Mouse (Mus musculus): Measurements from ENCODE around the gene 1700113H08Rik. TPM values are rescaled to one million over a fixed set of nuclear protein-coding genes. Genes with fewer than 3 reads are reported as not detected.

The 1700113H08Rik gene
- total RNA-seq, 1 experiment, result not detected

DNA sequence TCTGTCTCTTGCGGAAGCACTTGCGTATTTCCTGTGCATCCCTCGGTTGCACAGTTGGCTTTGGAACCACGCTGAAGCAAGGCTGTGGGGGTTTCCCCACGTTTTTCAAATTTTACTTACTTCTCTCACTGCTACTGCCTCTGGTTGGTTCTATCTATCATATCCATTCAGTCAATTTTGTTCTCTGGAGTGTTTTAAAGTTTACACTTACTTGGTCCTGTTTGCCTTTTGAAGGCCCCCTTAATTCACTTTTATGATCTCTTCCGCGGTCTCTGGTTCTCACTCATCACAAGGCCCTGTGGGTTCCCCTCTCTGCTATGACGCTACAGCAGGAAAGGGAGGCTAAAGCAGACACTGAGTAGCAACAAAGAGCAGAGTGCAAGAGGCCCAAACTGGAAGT lies 45.4 kb downstream of the 1700113H08Rik start:
- in situ Hi-C loops (cut with MboI; ENCODE audit: low sequenced_read_pairs in 2 of 2, unreplicated experiment in 2 of 2), result no loop called here
- Histone ChIP-seq H3K27ac (ENCODE audit: insufficient read depth, low read depth, low read length, poor library complexity, severe bottlenecking) (no peak overlapping the region), H3K4me3 (ENCODE audit: insufficient read depth in 1 of 2, low read depth in 1 of 2, low read length in 2 of 2, poor library complexity in 1 of 2, severe bottlenecking in 1 of 2) (no peak overlapping the region), H3K9ac (ENCODE audit: insufficient read depth, low read depth, low read length, poor library complexity, severe bottlenecking) (no peak overlapping the region), H3K4me1 (ENCODE audit: control insufficient read depth in 2 of 2, insufficient read depth in 2 of 2, low read length in 2 of 2, poor library complexity in 1 of 2) (no peaks in the 10 kb centered on the region), H3K9me3 (ENCODE audit: control insufficient read depth, insufficient read depth, low read depth, low read length) (no peaks in the 10 kb centered on the region), H3K36me3 (ENCODE audit: control insufficient read depth, insufficient read depth, low read length, poor library complexity, severe bottlenecking) (no peaks in the 10 kb centered on the region)
- no peak for DNase-seq (ENCODE audit: low read depth, low spot score)
- no peak for TF ChIP-seq ZC3H11A (IDR thresholded peaks at IDR 0.05; ENCODE audit: borderline replicate concordance, low read depth, low read length)
- TF ChIP-seq ZNF384 (IDR thresholded peaks at IDR 0.05; ENCODE audit: low read depth, low read length), result no peak
- TF ChIP-seq MAFK (IDR thresholded peaks at IDR 0.05; ENCODE audit: insufficient read depth, low read depth, low read length), result no peak
- no peak for TF ChIP-seq CHD2 (IDR thresholded peaks at IDR 0.05; ENCODE audit: low read depth, low read length)
- no peak for TF ChIP-seq HCFC1 (IDR thresholded peaks at IDR 0.05; ENCODE audit: borderline replicate concordance, insufficient read depth, low read length)

DNA sequence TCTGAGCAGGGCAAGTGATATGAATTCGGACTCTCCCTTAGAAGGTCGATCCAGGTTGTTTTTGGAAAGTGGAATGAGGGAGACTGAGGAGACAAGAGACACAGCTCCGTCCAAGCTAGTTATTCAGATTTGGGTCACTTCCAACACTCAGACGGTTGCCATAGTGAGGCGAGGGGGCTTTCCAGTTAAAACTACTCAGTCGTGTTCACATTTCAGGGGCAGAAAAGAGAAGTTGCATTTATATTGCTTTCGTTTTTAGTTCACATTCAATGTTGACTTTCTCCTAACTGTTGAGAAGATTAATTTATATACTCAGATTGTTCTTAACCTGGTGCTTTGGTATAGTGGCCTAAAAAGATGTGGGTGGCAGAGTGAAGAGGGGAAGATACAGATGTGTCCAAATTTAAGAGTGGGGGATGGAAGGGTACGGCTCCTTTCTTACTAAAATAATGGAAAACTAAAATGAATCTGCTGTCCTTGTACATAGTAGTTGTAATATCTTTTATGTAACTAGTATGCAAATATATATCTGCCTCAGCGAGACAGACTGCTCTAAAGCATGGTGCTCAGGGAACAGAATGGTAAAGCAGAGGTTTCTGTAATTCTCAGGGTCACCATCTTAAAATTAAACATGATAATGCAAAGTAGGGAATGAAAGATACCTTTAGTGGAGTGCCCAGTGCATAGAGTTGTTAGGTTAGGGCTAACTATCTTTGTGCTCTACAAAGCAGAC lies 49.9 kb downstream of the 1700113H08Rik start:
- in situ Hi-C loops (cut with MboI; ENCODE audit: low sequenced_read_pairs in 2 of 2, unreplicated experiment in 2 of 2), result no loop called here
- Histone ChIP-seq H3K4me1 (ENCODE audit: control insufficient read depth in 2 of 2, insufficient read depth in 2 of 2, low read length in 2 of 2, poor library complexity in 1 of 2) (no peaks in the 10 kb centered on the region), H3K4me3 (ENCODE audit: insufficient read depth in 1 of 2, low read depth in 1 of 2, low read length in 2 of 2, poor library complexity in 1 of 2, severe bottlenecking in 1 of 2) (no peak overlapping the region), H3K9ac (ENCODE audit: insufficient read depth, low read depth, low read length, poor library complexity, severe bottlenecking) (no peak overlapping the region), H3K36me3 (ENCODE audit: control insufficient read depth, insufficient read depth, low read length, poor library complexity, severe bottlenecking) (no peaks in the 10 kb centered on the region), H3K27ac (ENCODE audit: insufficient read depth, low read depth, low read length, poor library complexity, severe bottlenecking) (no peak overlapping the region), H3K9me3 (ENCODE audit: control insufficient read depth, insufficient read depth, low read depth, low read length) (no peaks in the 10 kb centered on the region)
- no peak for DNase-seq (ENCODE audit: low read depth, low spot score)
- TF ChIP-seq CHD2 (IDR thresholded peaks at IDR 0.05; ENCODE audit: low read depth, low read length) (no peak), MAFK (IDR thresholded peaks at IDR 0.05; ENCODE audit: insufficient read depth, low read depth, low read length) (no peak), ZC3H11A (IDR thresholded peaks at IDR 0.05; ENCODE audit: borderline replicate concordance, low read depth, low read length) (no peak), HCFC1 (IDR thresholded peaks at IDR 0.05; ENCODE audit: borderline replicate concordance, insufficient read depth, low read length) (no peak), ZNF384 (IDR thresholded peaks at IDR 0.05; ENCODE audit: low read depth, low read length) (no peak)

DNA sequence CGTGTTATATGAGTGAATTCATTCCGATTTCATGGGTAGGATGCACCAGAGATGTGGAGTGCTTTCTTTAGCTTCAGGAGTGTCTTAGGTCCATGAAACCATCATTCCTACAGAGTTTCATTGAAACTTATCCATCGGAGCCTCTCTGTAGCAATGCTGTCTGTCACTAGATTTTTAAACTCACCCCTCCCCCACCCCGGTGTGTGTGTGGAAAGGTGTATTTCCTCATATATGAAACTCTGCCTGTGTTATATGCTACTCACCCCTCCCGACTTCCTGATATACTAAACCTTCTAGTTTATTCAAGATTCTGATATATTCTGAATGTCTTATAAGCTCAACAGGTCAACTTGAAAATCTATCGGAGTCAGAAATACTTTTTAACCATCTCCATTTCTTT lies 50.5 kb downstream of the 1700113H08Rik start:
- Histone ChIP-seq H3K9me3 (ENCODE audit: control insufficient read depth, insufficient read depth, low read depth, low read length) (no peaks in the 10 kb centered on the region), H3K4me3 (ENCODE audit: insufficient read depth in 1 of 2, low read depth in 1 of 2, low read length in 2 of 2, poor library complexity in 1 of 2, severe bottlenecking in 1 of 2) (no peak overlapping the region), H3K9ac (ENCODE audit: insufficient read depth, low read depth, low read length, poor library complexity, severe bottlenecking) (no peak overlapping the region), H3K4me1 (ENCODE audit: control insufficient read depth in 2 of 2, insufficient read depth in 2 of 2, low read length in 2 of 2, poor library complexity in 1 of 2) (no peaks in the 10 kb centered on the region), H3K27ac (ENCODE audit: insufficient read depth, low read depth, low read length, poor library complexity, severe bottlenecking) (no peak overlapping the region), H3K36me3 (ENCODE audit: control insufficient read depth, insufficient read depth, low read length, poor library complexity, severe bottlenecking) (no peaks in the 10 kb centered on the region)
- DNase-seq (ENCODE audit: low read depth, low spot score), result no peak
- TF ChIP-seq ZNF384 (IDR thresholded peaks at IDR 0.05; ENCODE audit: low read depth, low read length) (no peak), CHD2 (IDR thresholded peaks at IDR 0.05; ENCODE audit: low read depth, low read length) (no peak), MAFK (IDR thresholded peaks at IDR 0.05; ENCODE audit: insufficient read depth, low read depth, low read length) (no peak), HCFC1 (IDR thresholded peaks at IDR 0.05; ENCODE audit: borderline replicate concordance, insufficient read depth, low read length) (no peak), ZC3H11A (IDR thresholded peaks at IDR 0.05; ENCODE audit: borderline replicate concordance, low read depth, low read length) (no peak)
- in situ Hi-C loops (cut with MboI; ENCODE audit: low sequenced_read_pairs in 2 of 2, unreplicated experiment in 2 of 2), result no loop called here

DNA sequence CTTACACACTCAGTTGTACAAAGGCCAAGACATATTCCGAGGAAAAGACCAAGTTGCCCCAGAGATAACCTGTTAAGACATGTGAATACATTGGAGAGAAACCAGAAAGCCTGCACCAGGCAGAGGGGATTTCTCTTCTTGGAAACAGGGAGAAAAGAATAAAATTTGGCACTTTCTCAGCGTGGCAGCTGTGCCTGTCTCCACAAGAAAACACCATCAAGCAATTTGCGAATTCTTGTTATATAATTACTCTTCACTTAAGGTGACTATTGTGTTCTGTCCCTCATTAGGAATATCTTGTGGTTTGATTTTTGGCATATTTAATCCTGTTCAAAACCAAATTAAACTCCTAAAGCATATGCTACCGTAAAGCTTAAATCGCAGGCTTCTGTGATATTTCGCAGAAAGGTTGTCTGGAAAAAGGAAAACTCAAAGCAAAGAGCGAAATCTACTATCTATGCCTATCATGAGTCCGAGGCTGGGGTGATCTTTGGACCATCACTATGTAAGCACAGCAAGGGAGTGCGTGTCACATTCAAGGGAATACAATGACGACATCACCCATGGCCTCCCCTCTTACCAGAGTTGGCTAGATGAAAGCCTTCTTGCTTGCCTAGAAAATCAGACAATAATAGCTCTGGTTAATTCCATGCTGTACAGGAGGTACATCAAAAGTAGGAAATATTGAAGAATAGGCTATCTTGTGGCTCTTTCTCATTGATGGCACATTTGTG lies 51.4 kb downstream of the 1700113H08Rik start:
- no peak for TF ChIP-seq MAFK (IDR thresholded peaks at IDR 0.05; ENCODE audit: insufficient read depth, low read depth, low read length)
- Histone ChIP-seq H3K9ac (ENCODE audit: insufficient read depth, low read depth, low read length, poor library complexity, severe bottlenecking) (no peak overlapping the region), H3K4me1 (ENCODE audit: control insufficient read depth in 2 of 2, insufficient read depth in 2 of 2, low read length in 2 of 2, poor library complexity in 1 of 2) (no peaks in the 10 kb centered on the region), H3K27ac (ENCODE audit: insufficient read depth, low read depth, low read length, poor library complexity, severe bottlenecking) (no peak overlapping the region), H3K9me3 (ENCODE audit: control insufficient read depth, insufficient read depth, low read depth, low read length) (no peaks in the 10 kb centered on the region), H3K36me3 (ENCODE audit: control insufficient read depth, insufficient read depth, low read length, poor library complexity, severe bottlenecking) (no peaks in the 10 kb centered on the region), H3K4me3 (ENCODE audit: insufficient read depth in 1 of 2, low read depth in 1 of 2, low read length in 2 of 2, poor library complexity in 1 of 2, severe bottlenecking in 1 of 2) (no peak overlapping the region)
- DNase-seq (ENCODE audit: low read depth, low spot score), result no peak
- in situ Hi-C loops (cut with MboI; ENCODE audit: low sequenced_read_pairs in 2 of 2, unreplicated experiment in 2 of 2), result no loop called here

All from ES-E14 (cell line).